9 mouse cellular contexts compared by ENCODE assay signal in genomic region chr3:131975940-131976628, GRCm38 (mm10).
A peak's percentile ranks its signal among the peaks of the same experiment; 100 is the strongest.
DNase-seq lines count a peak whose midpoint lies in the region; ATAC-seq and TF ChIP-seq lines count a peak whose summit lies in the region.
"Had no signal": no experiment of that assay in that cellular context is flagged by ENCODE, and none has a peak within 500 bp of the region (broad histone marks: within the 10 kb centered on the region; RNA-seq: fewer than 3 reads in every experiment).

No protein-coding gene starts in this region.

- no peaks in the 10 kb centered on the region for H3K36me3 ChIP-seq in E14TG2a.4 (ENCODE audit: insufficient read depth, low read length)
- H3K36me3 ChIP-seq in heart, embryonic 16.5 days (ENCODE audit: control insufficient read depth, insufficient read depth) = no peaks in the 10 kb centered on the region
- no peaks in the 10 kb centered on the region for H3K36me3 ChIP-seq in lung, embryonic 14.5 days (ENCODE audit: insufficient read depth)

- H3K4me1 ChIP-seq in E14TG2a.4 (replicated peaks; ENCODE audit: low read depth, low read length) = no peaks in the 10 kb centered on the region
- no peaks in the 10 kb centered on the region for H3K4me1 ChIP-seq in heart, embryonic 16.5 days (ENCODE audit: control insufficient read depth, insufficient read depth, low read length)
- H3K4me1 ChIP-seq in lung, embryonic 14.5 days (ENCODE audit: insufficient read depth) = no peaks in the 10 kb centered on the region

- H3K4me2 ChIP-seq in heart, embryonic 16.5 days (ENCODE audit: low read depth, low read length) = no peak overlapping the region
- no peak overlapping the region for H3K4me2 ChIP-seq in lung, embryonic 14.5 days

- H3K9ac ChIP-seq in heart, embryonic 16.5 days (ENCODE audit: low read length) = no peak overlapping the region
- no peak overlapping the region for H3K9ac ChIP-seq in lung, embryonic 14.5 days

- H3K27ac ChIP-seq in heart, embryonic 16.5 days (ENCODE audit: low read length) = no peak overlapping the region
- H3K27ac ChIP-seq in lung, embryonic 14.5 days (ENCODE audit: low read depth) = no peak overlapping the region

- ATAC-seq in heart, embryonic 16.5 days (replicated peaks; ENCODE audit: extremely low read depth, insufficient read depth, low FRiP score) = peak; percentile 65; the same call in 1 of the 2 replicates
- peak; percentile 90 for ATAC-seq in lung, embryonic 14.5 days (ENCODE audit: insufficient read depth)

- TF ChIP-seq CTCF in E14TG2a.4 (conservative IDR thresholded peaks at IDR 0.05; ENCODE audit: low read length) = peak; percentile 67
- TF ChIP-seq CTCF in lung, embryonic 14.5 days (IDR thresholded peaks at IDR 0.05; ENCODE audit: low read depth) = peak; percentile 90

- H3K27me3 ChIP-seq in E14TG2a.4 (ENCODE audit: insufficient read depth, low read length) = no peaks in the 10 kb centered on the region
- no peaks in the 10 kb centered on the region for H3K27me3 ChIP-seq in heart, embryonic 16.5 days (ENCODE audit: control insufficient read depth, insufficient read depth, low read length)
- H3K27me3 ChIP-seq in lung, embryonic 14.5 days (ENCODE audit: insufficient read depth, low read length) = no peaks in the 10 kb centered on the region

- no peak overlapping the region for H3K4me3 ChIP-seq in E14TG2a.4 (replicated peaks; ENCODE audit: low read length)
- no peak overlapping the region for H3K4me3 ChIP-seq in heart, embryonic 16.5 days (ENCODE audit: low read length)
- no peak overlapping the region for H3K4me3 ChIP-seq in lung, embryonic 14.5 days (ENCODE audit: low read depth, low read length)
- H3K4me3 ChIP-seq: erythroblast, embryonic 14.5 days had no signal

- whole genome bisulfite sequencing in heart, embryonic 16.5 days = 38% methylated on average over 7 of the region's 7 CpGs
- 31% methylated on average over 7 of the region's 7 CpGs for WGBS in lung, embryonic 14.5 days

- peaks cover 7% of the 10 kb centered on the region for H3K9me3 ChIP-seq in E14TG2a.4 (ENCODE audit: low read length)
- peaks cover 2% of the 10 kb centered on the region; the same call in 1 of the 2 replicates for H3K9me3 ChIP-seq in heart, embryonic 16.5 days (replicated peaks; ENCODE audit: control insufficient read depth, low read length)
- H3K9me3 ChIP-seq in lung, embryonic 14.5 days (ENCODE audit: low read depth, low read length) = no peaks in the 10 kb centered on the region

- DNase-seq in adrenal gland, adult 8-10 months = peak; percentile 24
- DNase-seq in embryo, embryonic 9.5 days (ENCODE audit: extremely low spot score) = peak; percentile 72
- DNase-seq in kidney, postnatal 25 days = peak; percentile 64
- peak; percentile 90 for DNase-seq in lung, embryonic 14.5 days
- DNase-seq in ovary, postnatal 36 days (ENCODE audit: low spot score) = peak; percentile 14
- DNase-seq in natural killer cell, adult 2 months (ENCODE audit: low spot score in 2 of 2) = no peak

Comparison
In these comparisons a context has a peak if more than half of its experiments do, and no peak if none do; other contexts are left out.
1. DNase-seq: peak in adrenal gland, adult 8-10 months (single experiment), embryo, embryonic 9.5 days (single experiment), kidney, postnatal 25 days (2 of 2), lung, embryonic 14.5 days (single experiment) and ovary, postnatal 36 days (single experiment); none in natural killer cell, adult 2 months (0 of 2).